Mouse (Mus musculus): Measurements from ENCODE around the gene Atp2a1. TPM values are rescaled to one million over a fixed set of nuclear protein-coding genes. Genes with fewer than 3 reads are reported as not detected.
"Not testable (repeated sequence)": the region's sequence is repeated elsewhere in the genome, so short reads cannot be mapped to it uniquely, and the experiment has no call there.

The Atp2a1 gene
- polyA plus RNA-seq, 1 experiment from 2014 or later = 2.7 TPM

GRCm38 (mm10) chr7:126499416-126499815 is 36.5 kb upstream of the Atp2a1 start:
- WGBS = 93% methylated on average over 7 of the region's 7 CpGs
- no peaks in the 10 kb centered on the region for H3K9me3 ChIP-seq (ENCODE audit: control insufficient read depth, low read length)
- H3K36me3 ChIP-seq (ENCODE audit: control insufficient read depth, insufficient read depth, low read length) = peaks cover 33% of the 10 kb centered on the region

DNA sequence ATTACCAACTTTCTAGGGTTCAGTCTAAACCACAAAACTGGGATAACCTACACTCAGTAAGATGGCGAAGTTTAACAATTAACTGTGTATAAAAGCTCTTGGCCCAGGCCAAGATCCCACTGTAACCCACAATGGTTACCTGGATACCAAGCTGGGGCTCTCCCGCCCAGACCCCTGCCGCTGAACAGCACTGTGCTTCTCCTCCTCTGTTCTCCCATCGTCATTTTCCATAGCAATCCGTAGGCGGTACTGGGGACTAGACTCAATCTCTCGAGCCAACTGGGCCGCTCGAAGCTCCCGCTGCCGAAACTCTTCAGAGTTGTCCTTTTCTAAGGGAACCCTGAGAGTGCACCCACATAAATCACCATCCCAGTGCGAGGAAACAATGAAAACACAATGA is 35.1 kb upstream of the Atp2a1 start:
- H3K36me3 ChIP-seq (ENCODE audit: control insufficient read depth, insufficient read depth, low read length) = peaks cover 42% of the 10 kb centered on the region
- DNase-seq (ENCODE audit: low spot score) (no peak), ATAC-seq (ENCODE audit: low FRiP score) (no peak)
- no peaks in the 10 kb centered on the region for H3K9me3 ChIP-seq (ENCODE audit: control insufficient read depth, low read length)
- H3K4me2 ChIP-seq (replicated peaks; ENCODE audit: low read depth, low read length) = no peak overlapping the region
- H3K9ac ChIP-seq (ENCODE audit: low read depth, low read length) = no peak overlapping the region
- H3K4me3 ChIP-seq (ENCODE audit: low read depth, low read length) = no peak overlapping the region
- WGBS = 96% methylated on average over 12 of the region's 12 CpGs
- H3K4me1 ChIP-seq (replicated peaks; ENCODE audit: control insufficient read depth, insufficient read depth, low read length) = 0 out of 2 replicates have a peak, but pooled peaks cover 2% of the 10 kb centered on the region
- H3K27me3 ChIP-seq (ENCODE audit: control insufficient read depth, insufficient read depth, low read length) = no peaks in the 10 kb centered on the region
- no peak overlapping the region for H3K27ac ChIP-seq (ENCODE audit: low read depth, low read length)

More at GRCm38 (mm10) chr7:126499416-126499815, 36.5 kb upstream of the Atp2a1 start:
- 0 out of 2 replicates have a peak, but pooled peaks cover 2% of the 10 kb centered on the region for H3K4me1 ChIP-seq (replicated peaks; ENCODE audit: control insufficient read depth, insufficient read depth, low read length)
- H3K27me3 ChIP-seq (ENCODE audit: control insufficient read depth, insufficient read depth, low read length) = no peaks in the 10 kb centered on the region
- H3K4me3 ChIP-seq (ENCODE audit: low read depth, low read length) = no peak overlapping the region
- H3K9ac ChIP-seq (ENCODE audit: low read depth, low read length) = no peak overlapping the region
- no peak overlapping the region for H3K4me2 ChIP-seq (replicated peaks; ENCODE audit: low read depth, low read length)
- no peak overlapping the region for H3K27ac ChIP-seq (ENCODE audit: low read depth, low read length)
- ATAC-seq (ENCODE audit: low FRiP score) (no peak), DNase-seq (ENCODE audit: low spot score) (no peak)

GRCm38 (mm10) chr7:126496475-126496874 is 33.6 kb upstream of the Atp2a1 start:
- WGBS = 95% methylated on average over 5 of the region's 5 CpGs
- no peaks in the 10 kb centered on the region for H3K9me3 ChIP-seq (ENCODE audit: control insufficient read depth, low read length)
- H3K27ac ChIP-seq (ENCODE audit: low read depth, low read length) = no peak overlapping the region
- no peak overlapping the region for H3K4me3 ChIP-seq (ENCODE audit: low read depth, low read length)
- no peaks in the 10 kb centered on the region for H3K27me3 ChIP-seq (ENCODE audit: control insufficient read depth, insufficient read depth, low read length)
- H3K9ac ChIP-seq (ENCODE audit: low read depth, low read length) = no peak overlapping the region
- no peak for ATAC-seq (ENCODE audit: low FRiP score)
- peaks cover 49% of the 10 kb centered on the region for H3K36me3 ChIP-seq (ENCODE audit: control insufficient read depth, insufficient read depth, low read length)
- DNase-seq (ENCODE audit: low spot score) = no peak
- H3K4me1 ChIP-seq (replicated peaks; ENCODE audit: control insufficient read depth, insufficient read depth, low read length) = 0 out of 2 replicates have a peak, but pooled peaks cover 2% of the 10 kb centered on the region
- H3K4me2 ChIP-seq (replicated peaks; ENCODE audit: low read depth, low read length) = no peak overlapping the region

DNA sequence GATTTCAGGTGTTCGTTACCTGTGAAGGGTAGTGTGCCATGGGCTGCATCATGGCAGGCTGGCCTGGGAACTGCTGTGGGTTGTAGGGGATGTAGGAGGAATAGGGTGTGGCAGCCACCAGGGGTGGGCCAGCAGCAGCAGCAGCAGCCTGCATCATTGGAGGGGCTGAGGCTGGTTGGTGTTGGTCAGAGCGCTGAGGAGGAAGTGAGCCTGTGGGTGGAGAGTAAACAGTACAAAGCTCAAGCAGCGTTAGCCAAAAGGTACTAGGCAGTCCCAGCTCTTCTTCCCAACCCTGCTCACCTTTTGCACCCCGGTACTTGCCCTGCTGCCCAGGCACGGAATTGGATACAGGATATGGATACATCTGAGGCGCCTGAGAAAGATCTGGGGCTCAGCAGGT is 31.2 kb upstream of the Atp2a1 start:
- no peaks in the 10 kb centered on the region for H3K9me3 ChIP-seq (ENCODE audit: control insufficient read depth, low read length)
- WGBS = 91% methylated on average over 6 of the region's 6 CpGs
- DNase-seq (ENCODE audit: low spot score) (no peak), ATAC-seq (ENCODE audit: low FRiP score) (no peak)
- no peak overlapping the region for H3K4me3 ChIP-seq (ENCODE audit: low read depth, low read length)
- no peaks in the 10 kb centered on the region for H3K4me1 ChIP-seq (replicated peaks; ENCODE audit: control insufficient read depth, insufficient read depth, low read length)
- H3K27ac ChIP-seq (ENCODE audit: low read depth, low read length) = no peak overlapping the region
- H3K4me2 ChIP-seq (replicated peaks; ENCODE audit: low read depth, low read length) = no peak overlapping the region
- H3K36me3 ChIP-seq (ENCODE audit: control insufficient read depth, insufficient read depth, low read length) = peaks cover 43% of the 10 kb centered on the region
- H3K27me3 ChIP-seq (ENCODE audit: control insufficient read depth, insufficient read depth, low read length) = no peaks in the 10 kb centered on the region
- H3K9ac ChIP-seq (ENCODE audit: low read depth, low read length) = no peak overlapping the region

GRCm38 (mm10) chr7:126491973-126492372 is 29.1 kb upstream of the Atp2a1 start:
- ATAC-seq (ENCODE audit: low FRiP score) (no peak), DNase-seq (ENCODE audit: low spot score) (no peak)
- Histone ChIP-seq H3K9me3 (ENCODE audit: control insufficient read depth, low read length) (no peaks in the 10 kb centered on the region), H3K27ac (ENCODE audit: low read depth, low read length) (no peak overlapping the region), H3K9ac (ENCODE audit: low read depth, low read length) (no peak overlapping the region), H3K36me3 (ENCODE audit: control insufficient read depth, insufficient read depth, low read length) (peaks cover 34% of the 10 kb centered on the region), H3K27me3 (ENCODE audit: control insufficient read depth, insufficient read depth, low read length) (no peaks in the 10 kb centered on the region), H3K4me1 (replicated peaks; ENCODE audit: control insufficient read depth, insufficient read depth, low read length) (no peaks in the 10 kb centered on the region; the same call in 1 of the 2 replicates), H3K4me2 (replicated peaks; ENCODE audit: low read depth, low read length) (no peak overlapping the region), H3K4me3 (ENCODE audit: low read depth, low read length) (no peak overlapping the region)
- WGBS = 60% methylated on average over 11 of the region's 11 CpGs

GRCm38 (mm10) chr7:126491005-126491404 is 28.1 kb upstream of the Atp2a1 start:
- no peak for ATAC-seq (ENCODE audit: low FRiP score)
- H3K36me3 ChIP-seq (ENCODE audit: control insufficient read depth, insufficient read depth, low read length) = peaks cover 28% of the 10 kb centered on the region
- 77% methylated on average over 1 of the region's 1 CpGs for WGBS

GRCm38 (mm10) chr7:126487617-126488385 is 24.9 kb upstream of the Atp2a1 start:
- not testable (repeated sequence) for H3K27ac ChIP-seq (ENCODE audit: low read depth, low read length); H3K36me3 ChIP-seq (ENCODE audit: control insufficient read depth, insufficient read depth, low read length); H3K9me3 ChIP-seq (ENCODE audit: control insufficient read depth, low read length); H3K4me1 ChIP-seq (replicated peaks; ENCODE audit: control insufficient read depth, insufficient read depth, low read length); DNase-seq (ENCODE audit: low spot score); H3K27me3 ChIP-seq (ENCODE audit: control insufficient read depth, insufficient read depth, low read length)
- 23% methylated on average over 20 of the region's 25 CpGs for WGBS
- Histone ChIP-seq H3K4me3 (ENCODE audit: low read depth, low read length) (peak overlapping the region; percentile 67), H3K4me2 (replicated peaks; ENCODE audit: low read depth, low read length) (peak overlapping the region; percentile 89), H3K9ac (ENCODE audit: low read depth, low read length) (peak overlapping the region; percentile 71)
- ATAC-seq (ENCODE audit: low FRiP score) = peak; percentile 43

More at GRCm38 (mm10) chr7:126491005-126491404, 28.1 kb upstream of the Atp2a1 start:
- DNase-seq (ENCODE audit: low spot score) = no peak
- Histone ChIP-seq H3K4me1 (replicated peaks; ENCODE audit: control insufficient read depth, insufficient read depth, low read length) (no peaks in the 10 kb centered on the region; the same call in 1 of the 2 replicates), H3K9ac (ENCODE audit: low read depth, low read length) (no peak overlapping the region), H3K9me3 (ENCODE audit: control insufficient read depth, low read length) (no peaks in the 10 kb centered on the region), H3K4me3 (ENCODE audit: low read depth, low read length) (no peak overlapping the region), H3K27me3 (ENCODE audit: control insufficient read depth, insufficient read depth, low read length) (no peaks in the 10 kb centered on the region), H3K27ac (ENCODE audit: low read depth, low read length) (no peak overlapping the region), H3K4me2 (replicated peaks; ENCODE audit: low read depth, low read length) (no peak overlapping the region)

GRCm38 (mm10) chr7:126487052-126487483 is 24.2 kb upstream of the Atp2a1 start, which contains the start of gene Tufm:
Gene Tufm, plus strand, starts transcription at chr7:126487361.
- H3K36me3 ChIP-seq (ENCODE audit: control insufficient read depth, insufficient read depth, low read length) = no peaks in the 10 kb centered on the region; the same call in 1 of the 2 replicates
- peak within 1 kb of the TSS; percentile 67 for H3K4me3 ChIP-seq (ENCODE audit: low read depth, low read length)
- H3K4me1 ChIP-seq (replicated peaks; ENCODE audit: control insufficient read depth, insufficient read depth, low read length) = no peaks in the 10 kb centered on the region; the same call in 1 of the 2 replicates
- H3K27me3 ChIP-seq (ENCODE audit: control insufficient read depth, insufficient read depth, low read length) = no peaks in the 10 kb centered on the region
- DNase-seq (ENCODE audit: low spot score) (peak; percentile 96), ATAC-seq (ENCODE audit: low FRiP score) (peak; percentile 93)
- peak within 1 kb of the TSS; percentile 71 for H3K9ac ChIP-seq (ENCODE audit: low read depth, low read length)
- under 1% methylated on average over 32 of the region's 32 CpGs for WGBS
- H3K4me2 ChIP-seq (replicated peaks; ENCODE audit: low read depth, low read length) = peak within 1 kb of the TSS; percentile 89
- peak within 1 kb of the TSS; percentile 51; the same call in 1 of the 2 replicates for H3K27ac ChIP-seq (ENCODE audit: low read depth, low read length)
- H3K9me3 ChIP-seq (ENCODE audit: control insufficient read depth, low read length) = no peaks in the 10 kb centered on the region

All from hindbrain, embryonic 11.5 days (tissue).